Mouse (Mus musculus): ENCODE measurements around the gene Rab11b. TPM values are rescaled to one million over a fixed set of nuclear protein-coding genes. Genes with fewer than 3 reads are reported as not detected.

Rab11b gene
- polyA plus RNA-seq (2012; rRNA removed) = 389 and 406 TPM in 2 replicates

DNA sequence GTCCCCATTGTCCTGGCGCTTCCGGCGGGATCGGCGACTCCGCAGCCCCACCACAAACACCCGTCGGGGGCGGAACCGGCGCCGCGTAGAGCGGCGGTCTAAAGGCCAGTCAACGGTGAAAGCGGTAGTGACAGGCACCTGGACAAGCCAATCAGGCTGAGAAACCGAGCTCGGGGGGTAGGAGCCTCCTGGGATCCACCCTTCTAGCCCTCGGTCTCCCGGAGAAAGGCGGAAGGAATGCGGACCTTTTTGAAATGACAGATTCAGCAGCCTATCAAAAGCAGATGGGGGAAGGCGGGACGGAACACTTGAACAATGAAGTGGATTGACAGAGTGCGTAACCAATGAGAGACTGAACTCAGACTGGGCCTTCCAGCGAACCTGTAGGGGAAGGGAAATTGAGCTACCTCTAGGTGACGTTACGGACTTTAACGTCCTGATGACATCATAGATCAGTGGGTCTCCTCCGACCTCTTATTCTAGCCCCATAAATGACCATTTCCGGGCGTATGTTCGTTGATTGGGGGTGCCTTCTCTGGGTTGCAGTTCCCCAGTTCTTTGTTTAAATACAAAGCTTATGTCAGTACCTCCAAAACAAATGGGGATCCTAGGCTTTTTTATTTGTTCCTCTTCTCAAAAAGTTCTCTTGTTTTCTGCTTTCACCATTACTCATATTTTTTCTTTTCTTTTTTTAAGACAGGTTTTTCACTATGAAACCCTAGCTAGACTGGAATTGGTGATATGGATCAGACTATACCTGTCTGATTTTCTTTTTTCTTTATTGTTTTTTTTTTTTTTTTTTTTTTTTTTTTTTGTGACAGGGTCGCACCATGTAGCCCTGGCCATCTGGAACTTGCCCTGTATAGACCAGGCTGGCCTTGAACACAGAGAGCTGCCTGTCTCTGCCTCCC, at the start of gene Rab11b:
TSS of gene Rab11b (minus strand) at position 276 of the 911 bp plus-strand sequence.
- peaks cover 26% of the 10 kb centered on the region for H3K4me1 ChIP-seq (ENCODE audit: control insufficient read depth, insufficient read depth, low read length)
- TF ChIP-seq POLR2A (IDR thresholded peaks at IDR 0.05; ENCODE audit: borderline replicate concordance, extremely low read depth, low read depth, low read length) (no peak; the same call in 1 of the 2 replicates), CTCF (IDR thresholded peaks at IDR 0.05; ENCODE audit: insufficient read depth, low read length) (no peak)
- DNase-seq = peak; percentile 100
- WGBS = 3% methylated on average over 35 of the region's 35 CpGs
- H3K4me3 ChIP-seq (replicated peaks; ENCODE audit: extremely low read depth, low read depth, low read length) = peak within 1 kb of the TSS; percentile 99

DNA sequence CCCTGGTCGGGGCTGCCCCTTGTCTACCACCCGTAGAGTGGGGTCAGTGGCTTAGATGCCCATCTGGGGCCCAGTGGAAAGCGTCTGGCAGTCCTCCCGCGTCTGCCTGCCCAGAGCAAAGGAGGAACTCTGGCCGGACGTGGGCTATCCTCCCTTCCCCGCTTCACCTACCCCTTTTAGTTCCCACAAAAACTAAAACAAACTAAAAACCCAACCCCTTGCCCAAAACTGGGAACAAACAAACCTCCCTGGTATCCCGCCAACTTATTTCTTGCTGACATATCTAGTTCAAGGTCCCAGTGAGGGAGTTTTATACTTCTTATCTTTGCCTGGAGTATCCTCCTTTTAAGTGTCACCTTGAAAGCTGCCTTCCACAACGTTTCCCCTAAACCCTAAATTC, 47.9 kb upstream of the Rab11b start:
- WGBS = 36% methylated on average over 10 of the region's 10 CpGs
- TF ChIP-seq CTCF (IDR thresholded peaks at IDR 0.05; ENCODE audit: insufficient read depth, low read length) (no peak), POLR2A (IDR thresholded peaks at IDR 0.05; ENCODE audit: borderline replicate concordance, extremely low read depth, low read depth, low read length) (no peak)
- Histone ChIP-seq H3K4me1 (ENCODE audit: control insufficient read depth, insufficient read depth, low read length) (peaks cover 7% of the 10 kb centered on the region; the same call in 1 of the 2 replicates), H3K4me3 (replicated peaks; ENCODE audit: extremely low read depth, low read depth, low read length) (no peak overlapping the region)
- no peak for DNase-seq

GRCm38 (mm10) chr17:33807181-33807888, 47.0 kb upstream of the Rab11b start:
- no peak for DNase-seq
- no peak overlapping the region for H3K4me3 ChIP-seq (replicated peaks; ENCODE audit: extremely low read depth, low read depth, low read length)
- H3K4me1 ChIP-seq (ENCODE audit: control insufficient read depth, insufficient read depth, low read length) = peaks cover 3% of the 10 kb centered on the region; the same call in 1 of the 2 replicates
- 70% methylated on average over 8 of the region's 9 CpGs for WGBS
- no peak for TF ChIP-seq POLR2A (IDR thresholded peaks at IDR 0.05; ENCODE audit: borderline replicate concordance, extremely low read depth, low read depth, low read length)
- no peak for TF ChIP-seq CTCF (IDR thresholded peaks at IDR 0.05; ENCODE audit: insufficient read depth, low read length)

DNA sequence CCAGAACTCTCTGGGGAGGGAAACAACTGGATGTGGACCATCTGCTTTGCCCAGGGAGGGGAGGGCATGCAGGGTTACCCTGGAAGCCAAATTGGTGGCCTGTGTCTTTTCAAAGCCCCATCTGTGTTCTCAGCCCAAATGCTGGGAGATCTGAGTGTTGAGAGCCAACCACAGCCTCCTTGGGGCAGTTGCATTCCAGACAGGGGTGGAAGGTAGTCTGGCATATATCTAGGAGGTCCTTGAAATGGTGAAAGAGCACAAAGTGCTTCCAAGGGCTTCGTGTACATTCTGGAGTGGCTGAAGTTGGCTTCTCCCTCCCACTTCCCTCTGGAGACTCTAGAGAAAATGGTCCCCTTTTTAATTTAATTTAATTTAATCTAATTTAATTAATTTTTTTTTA, 44.4 kb upstream of the Rab11b start:
- H3K4me1 ChIP-seq (ENCODE audit: control insufficient read depth, insufficient read depth, low read length) = no peaks in the 10 kb centered on the region; the same call in 1 of the 2 replicates
- TF ChIP-seq CTCF (IDR thresholded peaks at IDR 0.05; ENCODE audit: insufficient read depth, low read length) (no peak), POLR2A (IDR thresholded peaks at IDR 0.05; ENCODE audit: borderline replicate concordance, extremely low read depth, low read depth, low read length) (no peak)
- 37% methylated on average over 1 of the region's 1 CpGs for WGBS
- no peak for DNase-seq
- no peak overlapping the region for H3K4me3 ChIP-seq (replicated peaks; ENCODE audit: extremely low read depth, low read depth, low read length)

DNA sequence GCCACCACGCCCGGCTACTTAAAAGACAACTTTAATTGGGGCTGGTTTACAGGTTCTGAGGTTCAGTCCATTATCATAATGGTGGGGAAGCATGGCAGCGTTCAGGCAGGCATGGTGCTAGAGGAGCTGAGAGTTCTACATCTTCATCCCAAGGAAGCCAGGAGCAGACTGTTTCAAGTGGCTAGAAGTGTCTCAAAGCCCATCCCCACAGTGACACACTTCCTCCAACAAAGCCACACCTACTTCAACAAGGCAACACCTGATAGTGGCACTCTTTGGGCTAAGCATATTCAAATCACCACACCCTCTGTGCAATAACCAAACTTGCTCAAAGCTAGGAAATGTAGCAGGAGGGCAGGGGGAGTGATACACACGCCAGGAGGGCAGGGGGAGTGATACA, 43.9 kb upstream of the Rab11b start:
- no peak for DNase-seq
- H3K4me1 ChIP-seq (ENCODE audit: control insufficient read depth, insufficient read depth, low read length) = no peaks in the 10 kb centered on the region; the same call in 1 of the 2 replicates
- WGBS = 64% methylated on average over 4 of the region's 4 CpGs
- H3K4me3 ChIP-seq (replicated peaks; ENCODE audit: extremely low read depth, low read depth, low read length) = no peak overlapping the region
- no peak for TF ChIP-seq POLR2A (IDR thresholded peaks at IDR 0.05; ENCODE audit: borderline replicate concordance, extremely low read depth, low read depth, low read length)
- TF ChIP-seq CTCF (IDR thresholded peaks at IDR 0.05; ENCODE audit: insufficient read depth, low read length) = no peak

DNA sequence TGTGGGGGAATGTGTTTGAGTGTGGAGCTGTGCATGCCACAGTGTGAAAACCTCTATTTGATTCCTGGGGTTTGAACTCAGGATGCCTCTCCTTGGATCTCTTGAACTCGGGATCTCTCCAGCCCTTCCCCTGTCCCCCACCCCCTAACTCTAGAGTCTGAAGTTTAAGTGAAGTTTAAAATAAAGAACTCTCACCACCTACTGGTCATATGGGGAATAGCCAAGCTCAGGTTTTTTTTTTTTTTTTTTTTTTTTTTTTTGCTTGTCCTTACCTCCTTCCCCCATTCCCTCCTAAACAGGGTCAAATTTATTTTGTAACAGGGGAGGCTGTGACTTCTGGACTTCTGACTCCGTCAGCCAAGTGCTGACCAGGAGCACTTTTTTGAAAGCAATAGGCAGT, 41.9 kb upstream of the Rab11b start:
- H3K4me3 ChIP-seq (replicated peaks; ENCODE audit: extremely low read depth, low read depth, low read length) = no peak overlapping the region
- DNase-seq = no peak
- 0% methylated on average over 2 of the region's 2 CpGs for WGBS
- H3K4me1 ChIP-seq (ENCODE audit: control insufficient read depth, insufficient read depth, low read length) = no peaks in the 10 kb centered on the region; the same call in 1 of the 2 replicates
- TF ChIP-seq POLR2A (IDR thresholded peaks at IDR 0.05; ENCODE audit: borderline replicate concordance, extremely low read depth, low read depth, low read length) (no peak), CTCF (IDR thresholded peaks at IDR 0.05; ENCODE audit: insufficient read depth, low read length) (no peak)

DNA sequence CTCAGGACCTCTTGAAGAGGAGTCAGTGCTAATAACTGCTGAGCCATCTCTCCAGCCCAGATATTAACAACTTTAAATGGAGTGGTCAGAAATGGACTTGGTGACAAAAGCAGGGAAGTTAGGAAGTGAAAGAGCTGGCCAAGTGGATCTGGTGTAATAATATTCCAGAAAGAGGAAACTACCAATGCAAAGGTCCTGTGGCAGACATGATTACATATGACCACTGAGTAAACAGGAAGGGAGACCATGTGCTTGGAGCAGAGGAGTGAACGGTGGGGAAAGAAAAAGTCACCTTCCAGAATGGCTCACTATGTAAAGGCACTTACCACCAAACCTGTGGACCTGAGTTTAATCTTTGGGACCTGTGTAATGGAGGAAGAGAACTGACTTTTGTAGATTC, 38.9 kb upstream of the Rab11b start:
- Histone ChIP-seq H3K4me1 (ENCODE audit: control insufficient read depth, insufficient read depth, low read length) (no peaks in the 10 kb centered on the region; the same call in 1 of the 2 replicates), H3K4me3 (replicated peaks; ENCODE audit: extremely low read depth, low read depth, low read length) (no peak overlapping the region)
- 32% methylated on average over 1 of the region's 1 CpGs for WGBS
- no peak for DNase-seq
- no peak for TF ChIP-seq CTCF (IDR thresholded peaks at IDR 0.05; ENCODE audit: insufficient read depth, low read length)
- no peak for TF ChIP-seq POLR2A (IDR thresholded peaks at IDR 0.05; ENCODE audit: borderline replicate concordance, extremely low read depth, low read depth, low read length)

GRCm38 (mm10) chr17:33798306-33798705, 38.0 kb upstream of the Rab11b start:
- Histone ChIP-seq H3K4me3 (replicated peaks; ENCODE audit: extremely low read depth, low read depth, low read length) (no peak overlapping the region), H3K4me1 (ENCODE audit: control insufficient read depth, insufficient read depth, low read length) (no peaks in the 10 kb centered on the region; the same call in 1 of the 2 replicates)
- DNase-seq = no peak
- WGBS = 34% methylated on average over 3 of the region's 3 CpGs
- no peak for TF ChIP-seq CTCF (IDR thresholded peaks at IDR 0.05; ENCODE audit: insufficient read depth, low read length)
- no peak for TF ChIP-seq POLR2A (IDR thresholded peaks at IDR 0.05; ENCODE audit: borderline replicate concordance, extremely low read depth, low read depth, low read length)

GRCm38 (mm10) chr17:33788732-33789131, 28.4 kb upstream of the Rab11b start:
- Histone ChIP-seq H3K4me1 (ENCODE audit: control insufficient read depth, insufficient read depth, low read length) (peaks cover 4% of the 10 kb centered on the region; the same call in 1 of the 2 replicates), H3K4me3 (replicated peaks; ENCODE audit: extremely low read depth, low read depth, low read length) (no peak overlapping the region)
- WGBS = 21% methylated on average over 4 of the region's 4 CpGs
- TF ChIP-seq CTCF (IDR thresholded peaks at IDR 0.05; ENCODE audit: insufficient read depth, low read length) = no peak
- DNase-seq = no peak

Data from lung, adult 2 months (tissue).